Mouse (Mus musculus) NIH3T3 (cell line): ENCODE data around the gene Tfrc.
A peak's percentile ranks its signal among the peaks of the same experiment; 100 is the strongest.

Experiments used
- DNase-seq: peaks from one replicate; pipeline ENCODE4 v3.0.0-alpha.2; 2012; ENCODE audit warnings: low read depth

Tfrc gene

DNA sequence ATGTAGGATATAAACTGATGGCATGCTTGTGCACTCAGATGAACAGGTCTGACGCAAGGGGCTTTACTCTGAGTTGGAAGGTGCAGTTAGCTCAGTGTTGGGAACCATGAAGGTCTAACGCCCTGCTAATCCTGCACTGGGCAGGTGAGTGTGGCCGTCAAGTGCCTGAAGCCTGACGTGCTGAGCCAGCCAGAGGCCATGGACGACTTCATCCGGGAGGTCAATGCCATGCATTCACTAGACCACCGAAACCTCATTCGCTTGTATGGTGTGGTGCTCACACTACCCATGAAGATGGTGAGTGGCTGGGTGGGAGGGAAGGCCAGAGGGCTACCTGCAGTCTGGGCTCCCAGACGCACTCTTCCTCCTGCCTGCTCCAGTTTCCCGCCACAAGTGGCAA, 60.5 kb downstream of the Tfrc start:
- no peak for DNase-seq

DNA sequence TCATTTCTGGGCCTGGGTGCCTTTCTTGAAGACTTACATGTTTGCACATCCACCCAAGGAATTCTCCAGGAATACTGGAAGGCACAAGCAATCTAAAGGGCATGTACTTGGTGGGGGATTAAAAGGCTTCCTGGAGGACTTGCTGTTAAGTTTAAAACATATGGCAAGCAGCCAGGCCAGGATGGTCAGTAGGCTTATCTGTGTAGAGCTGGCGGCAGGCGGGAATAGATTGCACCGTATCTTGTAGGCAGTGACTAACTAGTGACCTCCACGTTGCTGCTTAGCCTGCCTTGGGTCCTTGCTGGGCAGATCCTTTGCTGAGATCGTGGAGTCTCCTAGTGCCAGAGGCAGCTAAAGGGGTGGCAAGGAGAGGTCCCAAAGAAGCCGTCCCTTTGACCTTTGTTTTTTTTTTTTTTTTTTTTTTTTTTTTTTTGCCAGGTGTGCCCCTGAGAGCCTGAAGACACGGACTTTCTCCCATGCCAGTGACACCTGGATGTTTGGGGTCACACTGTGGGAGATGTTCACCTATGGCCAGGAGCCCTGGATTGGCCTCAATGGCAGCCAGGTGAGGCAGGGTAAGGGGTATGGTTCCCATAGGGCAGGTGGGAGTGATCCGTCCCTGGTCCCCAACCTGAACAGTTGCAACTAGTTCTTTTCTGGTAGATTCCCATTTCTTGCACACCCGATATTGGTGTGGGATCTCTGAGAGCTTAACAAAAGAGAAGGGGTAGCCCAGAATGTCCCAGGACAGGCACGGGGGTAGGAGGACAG, 61.8 kb downstream of the Tfrc start:
- DNase-seq, result no peak

DNA sequence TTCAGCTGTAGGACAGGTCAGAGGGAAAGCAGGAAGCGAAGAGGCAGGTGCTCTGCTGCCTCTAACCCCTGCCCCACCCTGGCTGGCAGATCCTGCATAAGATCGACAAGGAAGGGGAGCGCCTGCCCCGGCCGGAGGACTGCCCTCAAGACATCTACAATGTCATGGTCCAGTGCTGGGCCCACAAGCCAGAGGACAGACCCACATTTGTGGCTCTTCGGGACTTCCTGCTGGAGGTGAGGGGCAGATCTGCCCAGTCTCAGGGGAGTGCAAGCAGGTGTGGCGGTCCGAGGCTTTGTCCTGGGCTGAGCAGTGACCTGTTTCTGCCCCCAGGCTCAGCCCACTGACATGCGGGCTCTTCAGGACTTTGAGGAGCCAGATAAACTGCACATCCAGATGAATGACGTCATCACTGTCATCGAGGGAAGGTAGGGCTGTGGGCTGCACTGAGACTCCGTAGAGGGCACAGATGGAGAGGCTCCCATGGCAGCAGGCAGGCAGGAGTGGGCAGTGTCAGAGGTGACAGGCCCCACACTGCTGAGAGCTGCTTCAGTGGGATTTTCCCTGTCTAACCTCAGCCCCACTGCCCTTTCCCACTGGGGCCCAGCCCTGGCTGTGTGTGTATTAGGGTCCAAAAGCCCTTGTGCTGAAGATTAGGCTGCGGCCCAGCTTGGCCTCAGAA, 62.6 kb downstream of the Tfrc start:
- no peak for DNase-seq

DNA sequence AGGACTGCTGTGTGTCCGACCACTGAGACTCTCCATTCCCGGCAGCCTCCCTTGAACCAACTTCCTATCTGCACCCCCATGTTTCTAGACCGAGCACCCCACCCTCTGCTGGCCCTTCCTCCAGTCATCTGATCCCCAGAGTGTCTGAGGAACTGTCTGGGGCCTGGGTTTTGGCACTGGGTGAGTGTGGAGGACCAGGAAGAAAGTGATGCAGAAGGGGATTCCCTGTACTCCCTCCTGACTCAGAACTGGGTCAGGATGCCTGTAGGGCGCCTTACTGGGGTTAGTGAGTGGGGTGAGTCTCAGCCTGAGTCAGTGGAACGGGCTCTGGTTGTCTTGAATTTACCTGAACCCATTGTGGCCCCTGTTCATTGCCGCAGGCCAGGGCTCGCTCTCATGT, 63.5 kb downstream of the Tfrc start:
- peak; percentile 81 for DNase-seq

DNA sequence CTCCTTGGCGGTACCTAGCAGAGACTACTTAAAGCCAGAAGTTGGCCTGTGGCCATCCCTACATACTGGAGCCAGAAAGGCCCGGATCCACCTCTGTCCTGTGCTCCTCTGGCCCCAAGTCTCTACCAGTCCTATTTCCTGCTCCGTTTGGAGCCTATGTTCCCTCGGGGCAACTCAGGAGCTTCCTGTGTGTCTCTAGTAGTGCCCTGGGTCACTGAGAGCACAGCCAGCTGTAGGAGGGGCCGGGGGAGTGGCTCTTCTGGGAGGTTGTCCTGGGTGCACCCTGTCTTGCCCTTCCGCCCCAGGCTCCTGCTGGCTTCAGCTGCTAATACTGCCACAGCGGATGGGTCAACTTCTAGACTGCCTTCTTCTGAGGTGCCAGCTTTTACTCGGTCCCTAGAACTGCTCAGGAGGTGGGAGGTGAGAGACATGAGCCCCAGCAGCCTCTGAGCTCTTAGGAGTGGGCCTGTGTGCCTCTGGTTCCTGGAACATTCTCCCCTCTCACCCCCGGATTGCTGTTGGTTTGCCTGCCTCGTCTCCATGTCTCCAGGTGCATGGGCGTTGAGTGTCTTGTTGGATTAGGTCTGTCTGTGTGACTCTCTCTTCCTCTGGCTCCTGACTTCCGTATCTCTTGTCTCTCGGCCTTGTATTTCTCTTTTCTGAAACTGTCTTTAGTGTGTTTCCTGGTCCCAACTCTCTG, 64.3 kb downstream of the Tfrc start:
- peak; percentile 67 for DNase-seq

DNA sequence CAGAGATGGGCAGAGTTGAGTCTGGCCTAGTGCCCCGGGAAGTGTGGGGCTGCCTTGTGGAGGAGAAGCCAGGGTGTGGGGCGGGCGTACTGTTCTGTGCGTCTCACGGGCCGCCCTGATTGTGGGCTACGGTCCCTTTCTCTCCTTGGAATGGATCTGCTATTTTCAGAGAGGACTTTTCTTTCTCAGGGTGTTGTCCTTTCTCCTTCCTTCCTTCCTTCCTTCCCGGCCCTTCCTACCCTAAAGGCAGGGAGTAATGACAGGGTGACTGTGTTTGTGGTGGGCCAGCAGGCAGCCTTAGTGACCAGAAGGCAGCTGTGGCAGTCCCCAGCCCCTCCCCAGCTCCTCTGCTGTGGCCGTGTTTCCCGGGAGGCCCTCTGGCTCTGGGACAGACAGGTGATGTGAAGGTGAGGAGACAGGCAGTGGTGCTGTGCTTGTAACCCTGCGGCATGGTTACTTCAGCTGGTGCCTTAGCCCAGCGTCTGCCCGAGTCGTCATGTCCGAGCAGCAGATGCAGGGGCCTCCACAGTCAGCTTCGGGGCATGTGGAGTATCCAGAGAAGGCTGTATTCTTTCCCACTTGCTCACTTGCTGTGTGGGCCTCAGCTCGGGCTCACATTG, 65.5 kb downstream of the Tfrc start:
- no peak for DNase-seq

DNA sequence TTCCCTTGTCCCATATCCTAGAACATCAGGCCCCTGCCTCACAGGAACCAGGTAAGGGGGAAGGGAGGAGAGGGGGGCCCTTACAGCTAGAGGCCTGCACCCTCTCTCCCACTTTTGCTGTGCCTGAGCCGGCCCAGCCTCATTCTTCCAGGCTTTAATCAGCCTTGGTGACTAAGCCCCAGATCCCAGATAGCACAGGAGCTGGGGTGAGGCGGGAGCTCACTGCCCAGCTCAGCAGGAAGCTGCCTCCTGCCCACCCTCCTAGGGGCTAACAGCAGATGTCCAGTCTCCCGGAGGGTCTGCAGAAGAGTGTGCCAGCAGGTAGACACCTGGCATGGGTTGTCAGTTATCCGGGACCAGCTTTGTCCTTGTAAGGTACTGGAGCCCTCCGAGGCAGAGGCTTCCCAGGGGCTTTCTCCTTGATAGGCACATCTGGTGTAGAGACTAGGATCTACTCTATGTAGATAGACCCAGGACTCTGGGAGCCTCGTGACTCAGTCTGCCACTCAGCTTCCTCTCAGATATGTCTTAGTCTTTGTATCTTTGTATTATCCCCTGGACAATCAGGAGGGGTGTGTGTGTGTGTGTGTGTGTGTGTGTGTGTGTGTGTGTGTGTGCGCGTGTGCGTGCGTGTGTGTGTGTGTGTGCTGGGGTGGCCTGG, 68.5 kb downstream of the Tfrc start:
- DNase-seq, result peak; percentile 82

DNA sequence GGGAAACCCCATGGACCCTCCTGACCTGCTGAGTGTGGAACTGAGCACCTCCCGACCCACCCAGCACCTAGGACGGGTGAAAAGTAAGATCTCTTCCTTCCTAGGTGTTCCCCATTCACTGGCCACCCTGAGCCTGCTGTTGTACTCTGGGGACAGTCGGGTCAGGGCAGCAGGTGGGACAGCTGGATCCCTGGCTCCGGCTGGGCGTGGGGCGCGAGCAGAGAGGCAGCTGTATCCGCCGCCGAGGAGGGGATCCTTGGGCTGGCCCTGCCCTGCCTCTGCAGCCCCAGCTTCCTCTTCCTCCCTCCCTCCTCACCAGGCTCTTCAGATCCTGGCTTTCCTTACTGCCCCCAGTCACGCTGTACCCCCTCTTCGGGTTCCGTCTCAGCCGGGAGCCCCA, 69.2 kb downstream of the Tfrc start:
- no peak for DNase-seq

DNA sequence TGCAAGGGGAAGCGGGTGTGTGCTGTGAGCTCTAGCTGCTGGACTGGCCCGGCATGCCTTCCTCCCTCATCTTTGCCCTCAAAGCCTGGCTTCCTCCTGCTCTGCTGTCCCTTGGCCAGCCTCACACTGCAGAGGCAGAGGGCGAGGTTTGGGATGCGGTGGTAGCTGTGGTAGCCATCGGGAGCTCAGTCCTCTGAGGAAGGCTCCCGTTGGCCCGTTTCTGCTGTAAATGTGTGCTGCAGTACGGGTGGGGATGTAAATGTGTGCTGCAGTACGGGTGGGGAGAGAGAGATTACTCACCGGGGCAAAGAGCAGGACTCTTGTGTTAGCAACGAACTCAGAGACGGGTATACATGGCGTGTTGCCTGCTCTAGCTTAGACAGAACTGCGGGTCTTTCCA, 70.1 kb downstream of the Tfrc start:
- peak; percentile 79 for DNase-seq

DNA sequence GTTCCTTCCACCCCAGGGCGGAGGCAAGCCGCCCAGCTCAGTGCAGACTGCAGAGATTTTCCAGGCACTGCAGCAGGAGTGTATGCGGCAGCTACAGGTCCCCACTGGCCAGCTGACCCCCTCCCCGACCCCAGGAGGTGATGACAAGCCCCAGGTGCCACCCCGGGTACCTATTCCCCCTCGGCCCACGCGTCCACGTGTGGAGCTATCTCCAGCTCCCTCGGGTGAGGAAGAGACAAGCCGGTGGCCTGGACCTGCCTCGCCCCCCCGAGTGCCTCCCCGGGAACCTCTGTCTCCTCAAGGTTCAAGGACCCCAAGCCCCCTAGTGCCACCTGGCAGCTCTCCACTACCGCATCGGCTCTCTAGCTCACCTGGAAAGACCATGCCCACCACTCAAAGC, 71.3 kb downstream of the Tfrc start:
- no peak for DNase-seq

DNA sequence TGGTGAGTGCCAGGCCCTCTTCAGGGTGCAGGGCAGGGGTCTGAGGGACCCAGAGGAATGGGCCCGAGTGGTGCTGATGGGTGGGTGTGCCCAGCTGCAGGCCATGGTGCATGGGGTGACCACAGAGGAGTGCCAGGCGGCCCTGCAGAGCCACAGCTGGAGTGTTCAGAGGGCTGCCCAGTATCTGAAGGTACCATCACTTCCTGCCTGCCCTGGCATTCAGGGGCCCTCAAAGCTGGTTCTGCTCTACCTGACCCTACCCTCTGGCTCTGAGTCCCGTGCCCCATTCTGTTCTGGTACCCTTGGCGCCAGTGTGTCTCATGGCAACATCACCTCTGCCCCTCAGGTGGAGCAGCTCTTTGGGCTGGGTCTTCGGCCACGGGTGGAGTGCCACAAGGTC, 72.1 kb downstream of the Tfrc start:
- no peak for DNase-seq

DNA sequence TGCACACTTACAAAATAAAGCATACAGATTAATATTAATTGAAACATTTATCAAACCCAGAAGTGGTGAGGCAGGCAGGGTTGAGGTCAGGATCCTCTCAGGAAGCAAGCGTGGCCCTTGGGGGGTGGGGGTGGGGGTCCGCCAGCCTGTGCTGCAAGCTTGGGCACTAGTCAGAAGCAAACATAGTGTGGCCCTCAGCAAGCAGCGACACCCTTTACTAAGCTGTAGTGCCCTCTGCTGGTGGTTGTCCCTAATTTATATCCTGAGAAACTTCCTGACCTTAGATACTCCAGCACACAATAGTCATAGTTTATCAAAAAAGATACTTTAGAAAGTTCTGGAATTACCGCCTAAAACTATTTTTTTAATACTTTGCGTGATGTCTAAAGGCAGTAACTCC, 73.5 kb downstream of the Tfrc start:
- peak; percentile 93 for DNase-seq
